Mouse (Mus musculus) mouse embryonic stem cell (cell line): ENCODE measurements around the gene Cd81.

Experiments used
- in situ Hi-C, 2 experiments: fragments of 300-500 bp; cut with MboI; formaldehyde crosslinking; loops; 1 replicate in 1 of 2; 3 replicates in 1 of 2; pipeline ENCODE4 v1.14.3; 2019 to 2020; ENCODE audit warnings: low sequenced_read_pairs in 2 of 2, low pct_unique_long_range_greater_than_20kb in 1 of 2, mixed read lengths in 1 of 2; ENCODE audit not compliant: unreplicated experiment in 1 of 2

The Cd81 gene

GRCm38 (mm10) chr7:143064226-143064625 lies 11.7 kb downstream of the Cd81 start:
- in situ Hi-C loops = no loop called here

- in situ Hi-C loops = no loop called here
Measured at GRCm38 (mm10) chr7:143065692-143066091, 13.2 kb downstream of the Cd81 start.

- in situ Hi-C loops = no loop called here
Measured at GRCm38 (mm10) chr7:143067469-143067868, 14.9 kb downstream of the Cd81 start.

- in situ Hi-C loops = no loop called here
Measured at GRCm38 (mm10) chr7:143067897-143068296, 15.4 kb downstream of the Cd81 start.

DNA sequence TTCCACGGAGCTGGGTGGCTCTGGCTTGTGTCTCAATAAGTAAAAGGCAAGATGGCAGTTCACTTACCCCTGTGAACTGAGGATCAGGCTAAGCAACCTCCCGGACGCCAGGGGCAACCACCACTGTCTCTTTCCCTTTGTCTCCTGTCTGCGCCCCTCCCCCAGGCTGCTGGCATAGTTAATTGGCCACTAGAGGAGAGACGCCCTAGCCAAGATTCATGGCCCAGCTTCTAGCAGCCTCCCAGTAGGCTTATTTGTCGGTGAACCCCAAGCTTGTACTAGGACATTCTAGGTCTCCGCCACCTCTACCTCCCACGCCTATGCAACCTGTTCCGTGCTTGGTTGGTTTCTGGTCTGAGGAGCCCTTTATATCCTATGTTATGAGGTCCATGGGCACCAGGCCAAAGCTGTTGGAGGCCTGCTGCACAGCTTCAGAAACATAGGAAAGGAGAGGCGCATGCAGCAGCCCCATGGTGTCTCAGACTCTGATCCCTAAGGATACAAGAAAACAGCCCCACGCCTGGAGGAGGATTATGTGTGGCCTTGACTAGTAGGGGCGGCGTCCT lies 15.9 kb downstream of the Cd81 start:
- in situ Hi-C loops = no loop called here

DNA sequence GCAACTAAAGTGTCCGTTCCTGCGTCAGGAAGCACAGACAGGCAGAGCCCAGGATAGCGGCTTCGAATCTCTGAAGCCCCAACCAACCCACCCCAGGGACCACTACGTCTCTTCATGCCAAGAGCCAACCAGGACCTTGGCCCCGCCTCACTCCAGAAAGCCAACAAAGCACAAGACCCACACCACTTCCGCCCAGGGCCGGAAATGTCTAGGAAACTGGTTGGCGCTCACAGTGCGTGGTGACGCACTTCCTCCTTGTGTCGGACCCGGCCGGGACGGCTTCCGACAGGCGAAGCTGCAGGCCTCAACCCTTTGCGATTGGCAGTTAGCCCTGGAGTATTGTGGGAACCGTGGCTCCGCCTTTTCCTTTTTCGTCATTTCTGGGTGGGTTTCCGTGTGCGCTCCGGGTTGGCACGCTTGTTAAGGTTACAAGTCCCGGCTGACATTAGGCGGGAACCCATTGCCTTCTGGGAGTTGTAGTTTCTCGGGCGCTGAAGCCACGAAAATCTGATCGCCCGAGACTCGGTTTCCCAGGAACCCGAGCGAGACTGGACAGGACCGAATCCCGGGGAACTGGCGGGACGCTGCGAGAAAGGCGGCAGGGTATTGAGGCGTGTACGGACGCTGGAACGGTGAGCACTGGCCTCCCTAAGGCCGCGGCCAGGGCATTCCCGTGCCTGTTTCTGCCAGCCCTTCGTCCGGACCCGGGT lies 16.5 kb downstream of the Cd81 start, which contains the start of gene Tssc4:
TSS of gene Tssc4 (plus strand) at position 368 of the 710 bp plus-strand sequence.
- in situ Hi-C loops = no loop called here

- in situ Hi-C loops = no loop called here
Measured at GRCm38 (mm10) chr7:143069751-143070400, 17.3 kb downstream of the Cd81 start.

- in situ Hi-C loops = no loop called here
Measured at GRCm38 (mm10) chr7:143070506-143071070, 18.0 kb downstream of the Cd81 start.

- in situ Hi-C loops = no loop called here
Measured at GRCm38 (mm10) chr7:143072605-143073004, 20.1 kb downstream of the Cd81 start.

DNA sequence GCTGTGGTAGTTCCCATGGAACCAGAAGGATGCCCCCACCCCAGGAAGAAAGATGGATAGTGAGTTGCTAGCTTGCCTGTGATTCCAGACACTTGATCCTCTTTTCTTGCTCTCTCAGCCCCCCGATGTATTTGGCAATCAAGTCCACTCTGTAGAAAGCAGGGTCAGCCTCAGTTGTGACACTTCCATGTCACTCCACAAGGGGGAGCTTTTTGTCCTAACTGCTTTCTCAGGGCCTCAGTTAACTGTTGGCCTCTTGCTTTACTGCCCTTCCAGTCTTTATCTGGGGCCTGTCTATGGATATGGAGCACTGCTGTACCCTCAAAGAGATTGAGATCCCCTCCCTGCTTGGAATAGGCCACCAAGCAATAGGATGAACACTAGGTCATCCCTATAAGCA lies 20.5 kb downstream of the Cd81 start:
- in situ Hi-C loops = no loop called here

DNA sequence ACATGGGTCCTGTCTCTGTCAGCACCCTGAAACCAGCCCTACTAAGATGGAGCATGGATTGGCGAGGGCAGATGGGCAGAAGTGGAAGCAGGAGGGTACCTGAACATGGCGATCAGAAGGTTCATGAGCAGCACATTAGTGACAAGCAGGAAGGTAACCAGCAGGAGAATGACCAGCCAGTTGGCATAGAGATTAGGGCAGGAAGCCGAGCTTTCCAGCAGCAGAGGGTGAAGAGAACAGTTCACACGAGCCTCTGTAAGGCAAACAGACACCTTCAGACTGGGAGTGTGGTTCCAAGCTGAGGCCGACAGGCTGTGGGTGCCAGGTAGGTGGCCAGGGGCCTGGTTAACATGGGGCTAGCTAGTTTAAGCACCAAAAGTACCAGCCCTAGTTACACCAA lies 22.9 kb downstream of the Cd81 start:
- in situ Hi-C loops = loop anchor here in 1 of 2 experiments (25.0 kb wide), 1 partner anchor 338 kb away; the partner anchor contains the start of gene Ins2

DNA sequence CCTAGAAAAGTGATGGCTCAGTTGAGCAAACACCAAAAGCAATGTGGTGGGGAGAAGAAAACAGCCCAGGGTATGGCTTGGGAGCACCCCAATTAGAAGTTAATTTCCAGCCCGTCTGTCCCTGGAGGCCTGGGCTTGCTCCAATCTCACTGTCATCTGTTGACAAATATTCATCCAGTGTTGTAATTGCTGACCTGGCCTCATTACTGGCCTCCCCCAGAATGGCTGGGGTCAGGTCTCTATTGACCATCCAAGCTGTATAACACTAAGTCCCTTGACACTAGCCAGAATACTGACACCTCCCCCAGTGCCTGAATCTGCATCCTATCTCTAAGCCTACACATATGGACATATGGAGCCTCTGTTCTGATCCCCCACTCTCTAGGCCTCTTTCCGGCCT lies 24.8 kb downstream of the Cd81 start:
- in situ Hi-C loops = loop anchor here in 1 of 2 experiments (25.0 kb wide), 1 partner anchor 340 kb away; the partner anchor contains the start of gene Ins2

GRCm38 (mm10) chr7:143082024-143082423 lies 29.5 kb downstream of the Cd81 start:
- in situ Hi-C loops = loop anchor here (10.0 to 25.0 kb wide), 2 partner anchors 177 to 345 kb away; partner anchors contain the start of gene Ins2 (in 1 of the 2)

DNA sequence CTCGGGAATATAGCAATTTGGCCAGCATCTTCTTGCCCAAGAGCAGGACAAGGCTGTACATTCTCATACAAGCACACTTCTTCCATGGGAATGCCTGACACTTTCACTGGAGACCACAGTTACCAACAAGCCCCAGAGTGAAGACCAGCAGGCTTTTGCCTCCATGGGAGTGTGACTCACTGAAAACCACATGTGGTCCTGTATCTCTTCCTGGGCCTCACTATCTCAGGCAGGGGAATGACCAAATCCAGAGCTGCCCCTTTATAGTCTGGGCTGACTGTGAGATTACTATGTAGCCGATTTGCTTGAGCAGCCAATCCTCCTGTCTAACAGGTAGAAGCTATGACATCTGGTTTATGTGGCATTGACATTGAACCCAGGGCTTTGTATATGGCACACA lies 31.2 kb downstream of the Cd81 start:
- in situ Hi-C loops = loop anchor here (10.0 to 25.0 kb wide), 2 partner anchors 179 to 346 kb away; partner anchors contain the start of gene Ins2 (in 1 of the 2)

GRCm38 (mm10) chr7:143086366-143086765 lies 33.8 kb downstream of the Cd81 start:
- in situ Hi-C loops = loop anchor here (5.0 to 25.0 kb wide), 3 partner anchors 182 to 349 kb away; partner anchors contain the start of gene Ins2 (in 1 of the 2)

DNA sequence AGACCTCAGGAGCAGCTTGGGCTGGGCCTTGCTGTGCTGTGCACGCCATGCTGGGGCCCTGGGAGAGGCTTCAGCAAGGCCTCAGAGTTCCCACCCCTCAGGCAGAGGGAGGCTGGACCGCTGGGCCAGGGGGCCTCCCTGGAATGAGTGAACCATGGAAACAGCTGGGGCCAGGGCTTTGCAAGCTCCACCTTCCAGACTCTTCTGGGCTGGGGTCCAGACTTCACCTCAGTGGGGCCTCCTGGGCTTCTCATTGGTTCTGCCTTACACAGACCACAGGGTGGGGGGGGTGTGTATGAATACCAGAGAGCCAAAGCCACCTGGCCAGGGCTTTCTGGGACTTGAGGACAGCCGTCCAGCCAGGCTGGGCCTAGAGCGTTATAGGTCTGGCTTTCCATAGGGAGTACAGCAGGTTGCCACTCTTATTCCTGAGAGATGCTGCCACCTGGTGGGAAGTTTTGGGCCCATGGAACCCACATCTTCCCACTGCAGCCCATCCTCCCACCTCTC lies 34.6 kb downstream of the Cd81 start:
- in situ Hi-C loops = loop anchor here (5.0 to 25.0 kb wide), 3 partner anchors 182 to 350 kb away; partner anchors contain the start of gene Ins2 (in 1 of the 2)

DNA sequence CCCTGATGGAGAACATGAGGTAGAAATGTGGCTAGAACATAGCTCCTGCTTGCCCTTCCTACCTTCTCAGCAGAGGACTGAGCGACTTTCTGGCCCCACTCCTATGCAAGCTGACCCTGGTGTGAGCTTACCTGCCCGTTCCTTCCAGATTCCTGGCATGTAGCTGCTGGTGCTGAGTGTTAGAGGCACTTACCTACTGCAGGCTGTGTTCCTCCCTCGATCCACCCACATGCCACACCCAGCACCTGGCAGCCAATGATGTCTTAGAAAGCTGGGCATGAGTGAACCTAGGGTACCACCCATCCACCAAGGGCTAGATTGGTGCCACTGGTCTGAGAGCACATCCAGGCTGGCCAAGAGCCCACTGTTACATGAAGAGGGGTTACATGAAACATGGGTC lies 41.3 kb downstream of the Cd81 start:
- in situ Hi-C loops = loop anchor here (10.0 to 25.0 kb wide), 2 partner anchors 51 to 357 kb away; partner anchors contain the start of gene Ins2 (in 1 of the 2)
